Mouse (Mus musculus): ENCODE results near the gene Rpl26. TPM values are rescaled to one million over a fixed set of nuclear protein-coding genes. Genes with fewer than 3 reads are reported as not detected.

Rpl26 gene
- polyA plus RNA-seq, 1 experiment from 2014 or later, result 807 TPM

DNA sequence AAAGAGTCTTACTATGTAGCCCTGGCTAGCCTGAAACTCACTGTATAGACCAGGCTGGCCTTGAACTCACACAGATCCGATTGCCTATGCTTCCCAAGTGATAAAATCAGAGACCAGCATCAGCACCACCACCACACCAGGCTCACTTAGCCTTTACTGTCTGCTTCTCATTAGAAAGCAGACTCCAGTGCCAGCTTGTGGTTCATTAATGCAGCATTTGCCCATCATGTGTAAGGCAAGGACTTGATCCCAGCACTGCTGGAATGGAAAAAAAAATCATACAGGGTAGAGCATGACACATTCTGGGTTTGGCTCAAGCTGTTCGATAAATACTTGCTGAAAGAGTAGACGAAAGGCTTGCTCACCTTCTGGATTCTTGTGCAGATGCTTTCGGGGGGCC, 44.6 kb downstream of the Rpl26 start:
- Histone ChIP-seq H3K4me3 (ENCODE audit: low read depth, low read length) (no peak overlapping the region), H3K9ac (replicated peaks; ENCODE audit: low read depth) (no peak overlapping the region), H3K36me3 (ENCODE audit: insufficient read depth, low read length) (no peaks in the 10 kb centered on the region; the same call in 1 of the 2 replicates), H3K9me3 (ENCODE audit: low read length) (no peaks in the 10 kb centered on the region), H3K27me3 (replicated peaks; ENCODE audit: insufficient read depth, low read length) (no peaks in the 10 kb centered on the region), H3K27ac (ENCODE audit: low read length) (no peak overlapping the region), H3K4me2 (replicated peaks; ENCODE audit: low read depth, low read length) (no peak overlapping the region), H3K4me1 (ENCODE audit: insufficient read depth, low read depth, low read length) (no peaks in the 10 kb centered on the region)
- no peak for TF ChIP-seq CTCF (IDR thresholded peaks at IDR 0.05)
- no peak for TF ChIP-seq EP300 (IDR thresholded peaks at IDR 0.05)
- DNase-seq (ENCODE audit: low spot score) (no peak), ATAC-seq (no peak)
- WGBS, result 83% methylated on average over 4 of the region's 4 CpGs

DNA sequence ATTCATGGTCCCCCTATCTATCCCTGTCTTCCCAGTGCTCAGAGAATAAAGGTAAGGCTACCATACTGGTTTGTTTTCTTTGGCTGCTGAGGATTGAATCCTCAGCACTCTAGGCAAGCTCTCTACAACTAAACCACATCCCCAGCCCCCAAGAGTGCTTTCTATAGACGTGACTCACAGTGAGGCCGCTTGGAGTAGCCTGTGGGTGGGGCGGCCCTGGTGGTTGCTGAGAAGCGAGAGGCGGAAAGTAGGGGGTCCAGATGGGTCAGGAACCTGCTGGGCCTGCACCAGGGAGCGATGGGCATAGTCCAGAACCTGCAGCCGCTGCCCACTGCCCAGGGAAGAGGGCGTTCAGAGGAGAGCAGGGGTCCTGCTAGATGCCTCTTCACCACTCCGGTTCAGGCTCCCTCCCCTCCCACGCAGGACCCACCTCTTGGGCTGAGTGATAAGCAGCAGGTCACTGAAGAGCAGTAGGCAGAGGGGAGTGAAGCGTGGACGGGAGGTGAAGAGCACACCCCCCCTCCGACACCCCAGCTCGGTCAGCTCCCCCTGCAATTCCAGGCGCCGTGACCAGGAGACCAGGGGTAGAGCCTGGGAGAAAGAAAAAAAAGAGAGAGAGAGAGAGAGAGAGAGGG, 45.5 kb downstream of the Rpl26 start:
- ATAC-seq (peak; percentile 48; the same call in 1 of the 2 replicates), DNase-seq (ENCODE audit: low spot score) (peak; percentile 25)
- no peak for TF ChIP-seq EP300 (IDR thresholded peaks at IDR 0.05)
- TF ChIP-seq CTCF (IDR thresholded peaks at IDR 0.05), result no peak
- Histone ChIP-seq H3K4me1 (ENCODE audit: insufficient read depth, low read depth, low read length) (no peaks in the 10 kb centered on the region), H3K4me3 (ENCODE audit: low read depth, low read length) (no peak overlapping the region), H3K9ac (replicated peaks; ENCODE audit: low read depth) (no peak overlapping the region), H3K27ac (ENCODE audit: low read length) (no peak overlapping the region), H3K36me3 (ENCODE audit: insufficient read depth, low read length) (no peaks in the 10 kb centered on the region; the same call in 1 of the 2 replicates), H3K9me3 (ENCODE audit: low read length) (no peaks in the 10 kb centered on the region), H3K4me2 (replicated peaks; ENCODE audit: low read depth, low read length) (peak overlapping the region; percentile 25; the same call in 1 of the 2 replicates), H3K27me3 (replicated peaks; ENCODE audit: insufficient read depth, low read length) (no peaks in the 10 kb centered on the region)
- WGBS, result 26% methylated on average over 13 of the region's 16 CpGs

DNA sequence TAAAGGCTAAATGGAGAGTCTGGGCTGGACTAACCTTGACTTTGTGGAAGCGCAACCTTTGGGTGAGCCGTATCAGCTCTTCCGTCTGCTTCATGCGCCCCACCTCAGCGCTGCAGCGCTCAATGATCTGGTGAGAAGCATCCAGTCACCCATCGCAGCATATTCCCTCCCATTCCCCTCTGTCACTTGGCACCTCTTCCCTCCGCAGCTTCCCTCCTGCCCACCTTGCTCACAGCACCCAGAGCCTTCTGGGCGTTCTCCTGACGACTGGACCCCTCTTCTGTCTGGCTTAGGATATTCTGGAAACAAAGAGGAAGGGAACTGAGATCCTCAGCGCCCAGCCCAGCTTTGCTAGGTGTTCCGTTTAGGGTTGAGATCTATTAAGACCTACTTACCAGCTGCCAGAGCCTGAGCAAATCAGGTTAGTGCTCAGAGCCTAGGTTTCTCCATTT, 46.2 kb downstream of the Rpl26 start:
- ATAC-seq (no peak), DNase-seq (ENCODE audit: low spot score) (no peak)
- Histone ChIP-seq H3K4me3 (ENCODE audit: low read depth, low read length) (no peak overlapping the region), H3K9ac (replicated peaks; ENCODE audit: low read depth) (no peak overlapping the region), H3K4me1 (ENCODE audit: insufficient read depth, low read depth, low read length) (no peaks in the 10 kb centered on the region), H3K36me3 (ENCODE audit: insufficient read depth, low read length) (no peaks in the 10 kb centered on the region; the same call in 1 of the 2 replicates), H3K27ac (ENCODE audit: low read length) (no peak overlapping the region), H3K27me3 (replicated peaks; ENCODE audit: insufficient read depth, low read length) (no peaks in the 10 kb centered on the region), H3K9me3 (ENCODE audit: low read length) (no peaks in the 10 kb centered on the region), H3K4me2 (replicated peaks; ENCODE audit: low read depth, low read length) (no peak overlapping the region)
- WGBS, result 27% methylated on average over 12 of the region's 12 CpGs
- no peak for TF ChIP-seq CTCF (IDR thresholded peaks at IDR 0.05)
- TF ChIP-seq EP300 (IDR thresholded peaks at IDR 0.05), result no peak

DNA sequence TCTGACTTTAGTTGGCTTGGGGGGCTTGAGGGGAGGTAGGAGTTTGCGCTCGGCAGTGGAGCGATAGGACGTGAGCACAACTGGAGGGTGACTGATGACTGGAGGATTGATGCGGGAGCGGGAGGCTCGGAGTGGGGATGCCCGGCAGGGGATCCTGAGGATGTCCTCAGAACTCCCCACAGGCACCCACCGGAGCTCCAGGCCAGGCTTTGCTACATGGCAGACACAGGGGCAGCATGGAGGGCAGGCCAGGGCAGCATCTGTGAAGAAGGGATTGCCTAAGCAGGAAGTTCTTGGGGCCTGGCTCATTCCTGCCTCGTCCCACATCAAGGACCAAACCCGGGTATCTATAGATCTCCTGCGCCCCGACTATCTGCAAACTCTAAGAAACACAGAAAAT, 52.5 kb downstream of the Rpl26 start:
- no peak overlapping the region for H3K27ac ChIP-seq (ENCODE audit: low read length)
- 0 out of 2 replicates have a peak, but pooled peaks cover 2% of the 10 kb centered on the region for H3K4me1 ChIP-seq (ENCODE audit: insufficient read depth, low read depth, low read length)
- no peak overlapping the region for H3K9ac ChIP-seq (replicated peaks; ENCODE audit: low read depth)
- ATAC-seq (no peak), DNase-seq (ENCODE audit: low spot score) (no peak)
- H3K27me3 ChIP-seq (replicated peaks; ENCODE audit: insufficient read depth, low read length), result peaks cover 4% of the 10 kb centered on the region; the same call in 1 of the 2 replicates
- peak overlapping the region; percentile 55 for H3K4me2 ChIP-seq (replicated peaks; ENCODE audit: low read depth, low read length)
- 10% methylated on average over 13 of the region's 13 CpGs for WGBS
- peak overlapping the region; percentile 31; the same call in 1 of the 2 replicates for H3K4me3 ChIP-seq (ENCODE audit: low read depth, low read length)
- TF ChIP-seq EP300 (IDR thresholded peaks at IDR 0.05), result no peak
- no peak for TF ChIP-seq CTCF (IDR thresholded peaks at IDR 0.05)
- H3K36me3 ChIP-seq (ENCODE audit: insufficient read depth, low read length), result no peaks in the 10 kb centered on the region; the same call in 1 of the 2 replicates
- H3K9me3 ChIP-seq (ENCODE audit: low read length), result no peaks in the 10 kb centered on the region

DNA sequence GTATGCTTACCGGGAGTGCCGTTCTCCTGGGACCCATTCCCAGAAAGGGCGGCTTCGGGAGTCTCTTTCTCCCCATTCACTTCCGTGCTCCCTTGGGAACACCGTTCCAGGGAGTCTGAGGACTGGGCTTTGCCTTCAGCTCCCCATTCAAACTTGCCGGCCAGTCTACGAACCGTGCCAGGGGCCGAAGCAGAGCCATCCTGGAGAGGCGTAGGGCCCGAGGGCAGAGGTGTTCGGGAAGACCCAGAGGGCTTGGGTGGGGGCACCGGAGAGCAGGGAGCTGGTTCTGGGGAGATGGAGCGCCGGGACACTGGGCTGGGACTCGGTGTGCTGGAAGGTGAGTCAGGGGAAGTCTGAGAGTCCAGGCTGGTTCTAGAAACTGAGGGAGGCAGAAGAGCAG, 53.0 kb downstream of the Rpl26 start:
- WGBS, result 5% methylated on average over 17 of the region's 17 CpGs
- H3K36me3 ChIP-seq (ENCODE audit: insufficient read depth, low read length), result no peaks in the 10 kb centered on the region
- peaks cover 4% of the 10 kb centered on the region; the same call in 1 of the 2 replicates for H3K27me3 ChIP-seq (replicated peaks; ENCODE audit: insufficient read depth, low read length)
- H3K9me3 ChIP-seq (ENCODE audit: low read length), result no peaks in the 10 kb centered on the region
- peak overlapping the region; percentile 31 for H3K4me3 ChIP-seq (ENCODE audit: low read depth, low read length)
- H3K27ac ChIP-seq (ENCODE audit: low read length), result no peak overlapping the region
- peak overlapping the region; percentile 55 for H3K4me2 ChIP-seq (replicated peaks; ENCODE audit: low read depth, low read length)
- DNase-seq (ENCODE audit: low spot score) (no peak), ATAC-seq (no peak)
- H3K9ac ChIP-seq (replicated peaks; ENCODE audit: low read depth), result no peak overlapping the region
- 0 out of 2 replicates have a peak, but pooled peaks cover 2% of the 10 kb centered on the region for H3K4me1 ChIP-seq (ENCODE audit: insufficient read depth, low read depth, low read length)
- TF ChIP-seq EP300 (IDR thresholded peaks at IDR 0.05) (no peak), CTCF (IDR thresholded peaks at IDR 0.05) (no peak)

DNA sequence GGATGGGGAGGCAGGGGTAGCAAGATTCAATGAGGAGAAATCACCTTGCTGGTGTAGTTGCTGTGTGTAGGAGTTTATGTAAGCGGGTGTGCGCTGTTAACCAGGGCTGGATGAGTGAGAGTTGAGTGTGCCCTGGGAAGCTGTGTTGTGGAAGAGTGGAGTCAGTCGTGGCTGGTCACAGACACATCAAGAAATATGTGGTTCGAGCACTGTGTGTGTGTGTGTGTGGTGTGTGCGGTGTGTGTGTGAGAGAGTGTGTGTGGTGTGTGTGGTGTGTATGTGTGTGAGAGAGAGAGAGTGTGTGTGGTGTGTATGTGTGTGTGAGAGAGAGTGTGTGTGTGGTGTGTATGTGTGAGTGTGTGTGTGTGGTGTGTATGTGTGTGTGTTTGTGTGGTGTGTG, 54.1 kb downstream of the Rpl26 start:
- Histone ChIP-seq H3K27me3 (replicated peaks; ENCODE audit: insufficient read depth, low read length) (peaks cover 4% of the 10 kb centered on the region; the same call in 1 of the 2 replicates), H3K9me3 (ENCODE audit: low read length) (no peaks in the 10 kb centered on the region), H3K36me3 (ENCODE audit: insufficient read depth, low read length) (no peaks in the 10 kb centered on the region), H3K27ac (ENCODE audit: low read length) (no peak overlapping the region), H3K4me1 (ENCODE audit: insufficient read depth, low read depth, low read length) (0 out of 2 replicates have a peak, but pooled peaks cover 2% of the 10 kb centered on the region), H3K4me3 (ENCODE audit: low read depth, low read length) (no peak overlapping the region), H3K4me2 (replicated peaks; ENCODE audit: low read depth, low read length) (peak overlapping the region; percentile 55), H3K9ac (replicated peaks; ENCODE audit: low read depth) (no peak overlapping the region)
- no peak for TF ChIP-seq EP300 (IDR thresholded peaks at IDR 0.05)
- TF ChIP-seq CTCF (IDR thresholded peaks at IDR 0.05), result no peak
- DNase-seq (ENCODE audit: low spot score) (no peak), ATAC-seq (no peak)
- WGBS, result 53% methylated on average over 5 of the region's 5 CpGs

Measured in lung, postnatal 0 days (tissue).